Mouse (Mus musculus): Measurements from ENCODE around the gene H1foo.

DNA sequence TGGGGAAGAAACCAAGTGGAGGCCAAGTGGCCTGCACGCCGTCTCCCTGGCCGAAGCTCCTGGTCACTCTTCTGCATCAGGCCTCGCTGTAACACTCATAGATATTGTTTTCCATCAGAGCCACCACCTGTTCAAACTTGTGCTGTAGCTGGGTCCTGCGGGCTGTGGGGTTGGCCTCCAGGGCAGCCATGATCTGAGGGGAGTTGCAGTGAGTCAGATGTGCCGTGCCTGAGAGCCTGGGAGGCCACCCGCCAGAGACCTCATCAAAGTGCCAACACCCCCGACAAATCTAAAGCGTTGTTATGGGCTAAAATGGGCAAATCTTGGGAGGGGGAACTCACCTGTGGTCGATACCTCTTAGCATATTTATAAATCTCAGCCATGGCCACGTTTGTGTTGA is 10.9 kb downstream of the H1foo start:
- TF ChIP-seq POLR2A (IDR thresholded peaks at IDR 0.05; ENCODE audit: low read depth, low read length) (no peak), CTCF (IDR thresholded peaks at IDR 0.05; ENCODE audit: borderline replicate concordance, insufficient read depth, low read length) (no peak)

All from embryonic fibroblast, embryonic 13.5 days (primary cell).